Mouse (Mus musculus) heart, embryonic 10.5 days (tissue): ENCODE data around the gene Itpkb. TPM values are rescaled to one million over a fixed set of nuclear protein-coding genes. Genes with fewer than 3 reads are reported as not detected.
A peak's percentile ranks its signal among the peaks of the same experiment; 100 is the strongest.

Experiments
- DNase-seq: peaks from one replicate; pipeline ENCODE4 v3.0.0-alpha.2; 2017; ENCODE audit warnings: low spot score
- H3K27ac ChIP-seq: fragments of 300-500 bp; sonication (generic); 2 replicates; pipeline ENCODE4 v1.5.1; 2016; ENCODE audit warnings: mild to moderate bottlenecking
- H3K27me3 ChIP-seq: fragments of 300-500 bp; sonication (generic); 2 replicates; pipeline ENCODE4 v1.6.1; 2016; ENCODE audit warnings: mild to moderate bottlenecking; ENCODE audit not compliant: poor library complexity, insufficient read depth, severe bottlenecking
- H3K36me3 ChIP-seq: fragments of 300-500 bp; sonication (generic); 2 replicates; pipeline ENCODE4 v1.6.1; 2016; ENCODE audit warnings: mild to moderate bottlenecking, moderate library complexity
- H3K4me1 ChIP-seq: fragments of 300-500 bp; sonication (generic); 2 replicates; pipeline ENCODE4 v1.6.1; 2016; ENCODE audit warnings: mild to moderate bottlenecking
- H3K4me3 ChIP-seq: fragments of 300-500 bp; sonication (generic); 2 replicates; pipeline ENCODE4 v1.5.1; 2016; ENCODE audit warnings: mild to moderate bottlenecking, moderate library complexity
- H3K9me3 ChIP-seq: fragments of 300-500 bp; sonication (generic); 2 replicates; pipeline ENCODE4 v1.6.1; 2016; ENCODE audit warnings: mild to moderate bottlenecking, moderate library complexity
- WGBS: fragments of 180-500 bp; shearing (Covaris S2); methylation state at CpG from one replicate; pipeline ENCODE4 v1.1.7; 2016; 5-methylcytosine and 5-hydroxymethylcytosine counted together
- polyA plus RNA-seq: library from polyadenylated mRNA; unstranded; fragments of >200 nt; fragmentation: Nextera tagmentation; extraction: Ambion mirVana; gene quantifications from 2 replicates; pipeline ENCODE4 v1.2.1, GENCODE M21; 2016

The Itpkb gene
- polyA plus RNA-seq, 1 experiment from 2014 or later: 4.6 TPM

GRCm38 (mm10) chr1:180354976-180355730 is 24.9 kb downstream of the Itpkb start:
- no peak overlapping the region for H3K4me3 ChIP-seq
- no peak for DNase-seq
- 0 out of 2 replicates have a peak overlapping the region, but pooled peaks have one; percentile 45 for H3K27ac ChIP-seq
- 86% methylated on average over 13 of the region's 13 CpGs for WGBS
- no peaks in the 10 kb centered on the region for H3K36me3 ChIP-seq
- peaks cover 27% of the 10 kb centered on the region; the same call in 1 of the 2 replicates for H3K27me3 ChIP-seq
- H3K4me1 ChIP-seq: peaks cover 80% of the 10 kb centered on the region
- H3K9me3 ChIP-seq: no peaks in the 10 kb centered on the region

- Histone ChIP-seq H3K27ac (peak overlapping the region; percentile 45; the same call in 1 of the 2 replicates), H3K36me3 (no peaks in the 10 kb centered on the region), H3K27me3 (peaks cover 31% of the 10 kb centered on the region; the same call in 1 of the 2 replicates), H3K9me3 (no peaks in the 10 kb centered on the region), H3K4me3 (no peak overlapping the region), H3K4me1 (peaks cover 71% of the 10 kb centered on the region)
- WGBS: 70% methylated on average over 4 of the region's 4 CpGs
- DNase-seq: no peak
Observed at GRCm38 (mm10) chr1:180356176-180356575, 25.9 kb downstream of the Itpkb start.

GRCm38 (mm10) chr1:180356857-180357256 is 26.6 kb downstream of the Itpkb start:
- peaks cover 36% of the 10 kb centered on the region; the same call in 1 of the 2 replicates for H3K27me3 ChIP-seq
- no peak for DNase-seq
- H3K4me1 ChIP-seq: peaks cover 67% of the 10 kb centered on the region
- H3K9me3 ChIP-seq: no peaks in the 10 kb centered on the region
- H3K27ac ChIP-seq: peak overlapping the region; percentile 45; the same call in 1 of the 2 replicates
- no peaks in the 10 kb centered on the region for H3K36me3 ChIP-seq
- 59% methylated on average over 6 of the region's 6 CpGs for WGBS
- no peak overlapping the region for H3K4me3 ChIP-seq

- Histone ChIP-seq H3K27ac (peak overlapping the region; percentile 52), H3K4me3 (no peak overlapping the region), H3K36me3 (no peaks in the 10 kb centered on the region), H3K27me3 (peaks cover 44% of the 10 kb centered on the region; the same call in 1 of the 2 replicates), H3K4me1 (peaks cover 66% of the 10 kb centered on the region), H3K9me3 (no peaks in the 10 kb centered on the region)
- no peak for DNase-seq
- 44% methylated on average over 7 of the region's 7 CpGs for WGBS
Observed at GRCm38 (mm10) chr1:180357893-180358331, 27.6 kb downstream of the Itpkb start.

GRCm38 (mm10) chr1:180358466-180358865 is 28.2 kb downstream of the Itpkb start:
- WGBS: 70% methylated on average over 9 of the region's 9 CpGs
- DNase-seq: no peak
- H3K4me1 ChIP-seq: peaks cover 66% of the 10 kb centered on the region
- H3K36me3 ChIP-seq: no peaks in the 10 kb centered on the region
- H3K27me3 ChIP-seq: peaks cover 47% of the 10 kb centered on the region; the same call in 1 of the 2 replicates
- H3K4me3 ChIP-seq: no peak overlapping the region
- peak overlapping the region; percentile 52; the same call in 1 of the 2 replicates for H3K27ac ChIP-seq
- H3K9me3 ChIP-seq: no peaks in the 10 kb centered on the region

DNA sequence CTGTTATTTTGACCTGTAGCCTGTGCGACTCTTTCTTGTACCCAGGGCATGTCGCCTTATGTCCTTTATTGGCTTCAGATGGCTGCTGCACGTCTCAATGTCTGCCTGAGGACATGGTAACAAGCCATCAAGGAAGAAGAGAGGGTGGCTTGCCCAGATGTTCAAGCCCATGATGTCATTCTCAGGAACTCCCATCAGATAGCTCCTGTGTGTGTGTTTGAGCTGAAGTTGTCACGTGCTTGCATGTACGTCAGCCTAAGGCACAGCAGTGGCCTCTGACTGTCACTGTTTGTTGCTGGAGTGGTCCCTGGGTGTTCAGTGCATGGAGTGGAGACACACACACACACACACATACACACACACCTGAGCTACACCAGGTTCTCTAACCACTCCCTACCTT is 29.0 kb downstream of the Itpkb start:
- Histone ChIP-seq H3K4me3 (no peak overlapping the region), H3K27me3 (peaks cover 47% of the 10 kb centered on the region; the same call in 1 of the 2 replicates), H3K27ac (peak overlapping the region; percentile 33; the same call in 1 of the 2 replicates), H3K36me3 (no peaks in the 10 kb centered on the region), H3K9me3 (no peaks in the 10 kb centered on the region), H3K4me1 (peaks cover 66% of the 10 kb centered on the region)
- 70% methylated on average over 5 of the region's 5 CpGs for WGBS
- DNase-seq: no peak

DNA sequence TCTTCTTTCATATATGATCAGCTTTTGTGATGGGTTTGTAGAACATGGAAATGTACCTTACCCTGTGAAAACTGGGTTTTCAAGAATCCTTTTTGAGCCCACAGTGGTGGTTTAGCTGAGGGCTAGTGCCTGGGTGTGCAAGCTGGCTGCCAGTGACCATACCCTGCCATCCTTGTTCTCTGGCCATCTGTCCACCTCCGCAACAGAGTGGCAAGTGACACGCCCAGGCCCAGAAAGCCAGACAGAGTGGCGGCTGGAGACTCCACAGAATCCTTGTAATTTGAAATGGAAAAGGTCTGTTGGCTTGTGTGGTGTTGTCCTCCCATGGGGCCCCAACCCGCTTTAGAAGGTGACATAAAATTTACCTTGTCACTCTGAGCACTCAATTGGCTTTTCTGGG is 31.9 kb downstream of the Itpkb start:
- no peak overlapping the region for H3K27ac ChIP-seq
- H3K4me3 ChIP-seq: no peak overlapping the region
- H3K36me3 ChIP-seq: no peaks in the 10 kb centered on the region
- DNase-seq: no peak
- peaks cover 42% of the 10 kb centered on the region for H3K27me3 ChIP-seq
- H3K9me3 ChIP-seq: no peaks in the 10 kb centered on the region
- WGBS: 90% methylated on average over 4 of the region's 4 CpGs
- H3K4me1 ChIP-seq: peaks cover 62% of the 10 kb centered on the region

- H3K4me1 ChIP-seq: peaks cover 56% of the 10 kb centered on the region
- 61% methylated on average over 5 of the region's 5 CpGs for WGBS
Observed at GRCm38 (mm10) chr1:180362844-180363243, 32.6 kb downstream of the Itpkb start.

DNA sequence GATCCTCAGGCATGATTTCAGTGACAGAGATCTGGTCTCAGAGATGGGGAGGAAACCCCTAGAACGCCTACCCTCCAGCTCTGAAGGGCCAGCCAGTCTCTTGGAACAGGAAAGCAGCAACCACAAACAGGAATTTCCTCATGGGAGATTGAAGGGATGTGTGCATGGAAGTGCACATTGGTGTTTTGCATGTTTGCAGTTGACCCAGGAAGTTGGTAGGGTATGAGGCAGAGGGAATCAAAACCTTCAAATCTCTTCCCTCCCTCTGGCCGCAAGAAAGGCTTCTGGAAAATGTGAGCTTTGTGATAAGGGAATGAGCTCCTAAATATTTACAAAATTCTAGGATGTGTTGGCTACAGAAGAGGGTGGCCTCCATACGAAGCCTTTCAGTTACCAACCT is 33.0 kb downstream of the Itpkb start:
- WGBS: 36% methylated on average over 3 of the region's 3 CpGs
- Histone ChIP-seq H3K4me1 (peaks cover 51% of the 10 kb centered on the region), H3K9me3 (no peaks in the 10 kb centered on the region), H3K27ac (peak overlapping the region; percentile 82), H3K36me3 (no peaks in the 10 kb centered on the region), H3K27me3 (peaks cover 52% of the 10 kb centered on the region), H3K4me3 (no peak overlapping the region)
- no peak for DNase-seq

More at GRCm38 (mm10) chr1:180362844-180363243, 32.6 kb downstream of the Itpkb start:
- no peak for DNase-seq
- H3K4me3 ChIP-seq: no peak overlapping the region
- H3K36me3 ChIP-seq: no peaks in the 10 kb centered on the region
- H3K9me3 ChIP-seq: no peaks in the 10 kb centered on the region
- H3K27me3 ChIP-seq: peaks cover 47% of the 10 kb centered on the region
- H3K27ac ChIP-seq: peak overlapping the region; percentile 82

- Histone ChIP-seq H3K36me3 (no peaks in the 10 kb centered on the region), H3K4me1 (peaks cover 44% of the 10 kb centered on the region), H3K27ac (peak overlapping the region; percentile 82; the same call in 1 of the 2 replicates), H3K4me3 (peak overlapping the region; percentile 29), H3K27me3 (peaks cover 52% of the 10 kb centered on the region), H3K9me3 (no peaks in the 10 kb centered on the region)
- peak; percentile 89 for DNase-seq
- 25% methylated on average over 17 of the region's 17 CpGs for WGBS
Observed at GRCm38 (mm10) chr1:180364005-180364404, 33.7 kb downstream of the Itpkb start.

GRCm38 (mm10) chr1:180364720-180365119 is 34.4 kb downstream of the Itpkb start:
- H3K27me3 ChIP-seq: peaks cover 54% of the 10 kb centered on the region
- H3K4me3 ChIP-seq: peak overlapping the region; percentile 62
- H3K4me1 ChIP-seq: peaks cover 41% of the 10 kb centered on the region
- no peaks in the 10 kb centered on the region for H3K9me3 ChIP-seq
- H3K27ac ChIP-seq: peak overlapping the region; percentile 82
- 36% methylated on average over 2 of the region's 2 CpGs for WGBS
- H3K36me3 ChIP-seq: no peaks in the 10 kb centered on the region
- DNase-seq: no peak

GRCm38 (mm10) chr1:180365180-180365810 is 35.0 kb downstream of the Itpkb start:
- Histone ChIP-seq H3K27ac (peak overlapping the region; percentile 82), H3K27me3 (peaks cover 50% of the 10 kb centered on the region), H3K4me3 (peak overlapping the region; percentile 62), H3K4me1 (peaks cover 41% of the 10 kb centered on the region), H3K36me3 (no peaks in the 10 kb centered on the region), H3K9me3 (no peaks in the 10 kb centered on the region)
- 2% methylated on average over 29 of the region's 29 CpGs for WGBS
- DNase-seq: peak; percentile 96
